Mouse (Mus musculus) liver, embryonic 11.5 days (tissue): ENCODE measurements around the gene Vsir. TPM values are rescaled to one million over a fixed set of nuclear protein-coding genes. Genes with fewer than 3 reads are reported as not detected.

Experiments used
- ATAC-seq: fragments of 200-750 bp; cut with Nextera tagmentation; replicated peaks from 2 replicates; pipeline ENCODE4 v1.8.0; 2017; ENCODE audit warnings: moderate number of reproducible peaks, mild to moderate bottlenecking, moderate TSS enrichment, moderate library complexity; ENCODE audit not compliant: low FRiP score
- DNase-seq: peaks from one replicate; pipeline ENCODE4 v3.0.0-alpha.2; 2017; ENCODE audit warnings: low spot score
- H3K27ac ChIP-seq: fragments of 300-500 bp; sonication (generic); 2 replicates; pipeline ENCODE4 v1.5.1; 2014; ENCODE audit warnings: mild to moderate bottlenecking, low read depth, low read length, control low read depth
- H3K27me3 ChIP-seq: fragments of 300-500 bp; sonication (generic); replicated peaks from 2 replicates; pipeline ENCODE4 v1.6.1; 2014; ENCODE audit warnings: low read length, mixed read lengths; ENCODE audit not compliant: control insufficient read depth, insufficient read depth
- H3K36me3 ChIP-seq: fragments of 300-500 bp; sonication (generic); 2 replicates; pipeline ENCODE4 v1.6.1; 2014; ENCODE audit warnings: mild to moderate bottlenecking, low read length, moderate library complexity, mixed read lengths; ENCODE audit not compliant: control insufficient read depth, insufficient read depth
- H3K4me1 ChIP-seq: fragments of 300-500 bp; sonication (generic); replicated peaks from 2 replicates; pipeline ENCODE4 v1.6.1; 2014; ENCODE audit warnings: low read length, mixed read lengths; ENCODE audit not compliant: control insufficient read depth, insufficient read depth
- H3K4me2 ChIP-seq: fragments of 300-500 bp; sonication (generic); 2 replicates; pipeline ENCODE4 v1.6.1; 2014; ENCODE audit warnings: mild to moderate bottlenecking, control low read depth, moderate library complexity
- H3K4me3 ChIP-seq: fragments of 300-500 bp; sonication (generic); 2 replicates; pipeline ENCODE4 v1.5.1; 2014; ENCODE audit warnings: low read depth, low read length, control low read depth
- H3K9ac ChIP-seq: fragments of 300-500 bp; sonication (generic); 2 replicates; pipeline ENCODE4 v1.6.1; 2014; ENCODE audit warnings: low read depth, low read length, control low read depth
- H3K9me3 ChIP-seq: fragments of 300-500 bp; sonication (generic); 2 replicates; pipeline ENCODE4 v1.6.1; 2016; ENCODE audit warnings: low read length, inconsistent platforms, mixed read lengths; ENCODE audit not compliant: control insufficient read depth
- WGBS: fragments of 180-500 bp; shearing (Covaris S2); extraction: QIAGEN DNeasy Blood & Tissue Kit; methylation state at CpG from one replicate; pipeline ENCODE4 v1.1.7; 2014; 5-methylcytosine and 5-hydroxymethylcytosine counted together
- polyA plus RNA-seq: library from polyadenylated mRNA; unstranded; fragments of >200 nt; fragmentation: Nextera tagmentation; extraction: Ambion mirVana; gene quantifications from 2 replicates; pipeline ENCODE4 v1.2.1, GENCODE M21; 2014

The Vsir gene
- polyA plus RNA-seq, 1 experiment from 2014 or later, result 5.4 TPM

DNA sequence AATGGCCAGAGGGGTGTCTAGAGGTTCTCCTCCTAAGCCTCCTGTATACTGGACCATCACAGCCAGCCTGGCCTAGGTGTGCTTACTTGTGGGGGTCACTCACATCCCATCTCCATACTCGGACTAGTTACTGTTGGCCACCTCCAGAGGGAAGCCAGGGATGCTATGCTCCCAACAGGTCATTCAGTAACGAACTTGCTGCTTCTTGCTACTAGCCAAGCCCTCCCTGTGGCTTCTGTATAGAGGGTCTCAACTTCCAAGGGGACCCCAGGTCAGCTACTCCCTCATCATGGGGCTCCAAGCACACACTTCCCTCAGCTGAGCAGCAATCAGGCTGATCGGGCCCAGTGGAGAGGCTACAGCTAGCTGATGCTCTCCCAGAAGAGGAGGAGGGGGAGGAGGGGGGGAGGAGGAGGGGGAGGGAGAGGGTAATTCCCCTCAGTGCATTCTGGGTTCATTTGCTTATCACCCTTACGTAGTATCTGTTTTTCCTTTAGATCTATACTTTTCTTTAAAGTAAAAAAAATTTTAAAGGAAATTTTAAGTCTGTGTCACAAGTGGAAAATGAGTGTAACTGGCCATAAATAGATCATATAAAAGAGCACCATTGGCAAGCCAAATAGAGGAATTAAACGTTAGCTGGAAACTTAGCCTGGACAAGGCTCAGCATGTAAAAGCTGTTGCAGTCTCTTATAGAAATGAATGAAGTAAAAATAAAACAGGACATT lies 3.6 kb downstream of the Vsir start:
- DNase-seq, result no peak
- no peak for ATAC-seq
- Histone ChIP-seq H3K9ac (no peak overlapping the region), H3K36me3 (no peaks in the 10 kb centered on the region), H3K4me1 (peaks cover 60% of the 10 kb centered on the region), H3K9me3 (no peaks in the 10 kb centered on the region), H3K27ac (no peak overlapping the region), H3K4me2 (peak overlapping the region; percentile 55), H3K27me3 (no peaks in the 10 kb centered on the region; the same call in 1 of the 2 replicates), H3K4me3 (peak overlapping the region; percentile 40)
- WGBS, result 38% methylated on average over 5 of the region's 5 CpGs

- 32% methylated on average over 3 of the region's 3 CpGs for WGBS
- Histone ChIP-seq H3K4me1 (peaks cover 60% of the 10 kb centered on the region), H3K36me3 (no peaks in the 10 kb centered on the region), H3K4me2 (peak overlapping the region; percentile 55), H3K27ac (peak overlapping the region; percentile 63; the same call in 1 of the 2 replicates), H3K4me3 (peak overlapping the region; percentile 40), H3K27me3 (no peaks in the 10 kb centered on the region; the same call in 1 of the 2 replicates), H3K9ac (no peak overlapping the region), H3K9me3 (no peaks in the 10 kb centered on the region)
- DNase-seq, result peak; percentile 79
- ATAC-seq, result no peak
Observed at GRCm38 (mm10) chr10:60350805-60351167, 4.1 kb downstream of the Vsir start.

GRCm38 (mm10) chr10:60351248-60351647 lies 4.6 kb downstream of the Vsir start:
- DNase-seq (no peak), ATAC-seq (no peak)
- Histone ChIP-seq H3K27ac (peak overlapping the region; percentile 63; the same call in 1 of the 2 replicates), H3K4me1 (peaks cover 55% of the 10 kb centered on the region), H3K4me2 (0 out of 2 replicates have a peak overlapping the region, but pooled peaks have one; percentile 29), H3K9ac (no peak overlapping the region), H3K4me3 (no peak overlapping the region; the same call in 1 of the 2 replicates), H3K36me3 (no peaks in the 10 kb centered on the region), H3K9me3 (no peaks in the 10 kb centered on the region), H3K27me3 (no peaks in the 10 kb centered on the region; the same call in 1 of the 2 replicates)
- WGBS, result 31% methylated on average over 3 of the region's 3 CpGs

DNA sequence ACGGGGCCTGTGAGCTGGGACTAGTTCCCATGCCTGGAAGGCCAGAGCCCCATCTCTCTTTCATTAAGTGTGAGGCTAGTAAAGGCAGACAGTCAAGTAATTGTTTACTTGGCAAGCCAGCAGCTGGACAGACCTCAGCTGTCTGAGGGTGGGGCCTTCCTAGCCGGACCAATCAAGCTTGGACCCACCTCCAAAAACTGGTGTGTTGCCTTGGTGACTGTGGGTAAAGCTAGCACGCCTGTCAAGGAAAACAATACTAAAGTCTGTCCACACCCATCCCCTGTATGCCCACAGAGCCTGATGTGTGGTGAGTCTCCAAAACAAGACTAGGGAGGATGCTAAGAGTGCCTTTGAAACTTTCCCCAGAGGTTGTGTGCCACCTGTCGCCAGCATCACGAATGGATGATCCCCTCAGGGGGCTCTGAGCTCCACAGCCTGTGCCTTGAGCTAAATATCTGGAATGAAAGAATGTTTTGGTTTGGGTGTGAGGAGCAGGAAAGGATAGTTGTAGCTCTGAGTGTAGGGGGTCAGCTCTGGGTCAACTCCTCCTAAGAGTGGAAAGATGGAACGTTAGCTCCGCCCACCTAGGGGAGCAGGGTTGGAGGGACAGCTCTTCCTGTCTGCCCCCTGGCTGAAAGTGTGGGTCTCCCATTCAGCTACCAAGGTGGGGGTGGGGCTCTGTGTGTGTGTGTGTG lies 5.3 kb downstream of the Vsir start:
- H3K4me1 ChIP-seq, result peaks cover 50% of the 10 kb centered on the region
- no peak overlapping the region for H3K4me3 ChIP-seq
- 0 out of 2 replicates have a peak overlapping the region, but pooled peaks have one; percentile 9 for H3K4me2 ChIP-seq
- ATAC-seq, result no peak
- WGBS, result 44% methylated on average over 7 of the region's 7 CpGs
- no peak for DNase-seq
- H3K27ac ChIP-seq, result peak overlapping the region; percentile 63; the same call in 1 of the 2 replicates
- no peaks in the 10 kb centered on the region for H3K36me3 ChIP-seq
- no peaks in the 10 kb centered on the region for H3K9me3 ChIP-seq
- no peak overlapping the region for H3K9ac ChIP-seq
- H3K27me3 ChIP-seq, result no peaks in the 10 kb centered on the region; the same call in 1 of the 2 replicates

- no peak overlapping the region for H3K4me2 ChIP-seq
- no peak overlapping the region for H3K4me3 ChIP-seq
- H3K4me1 ChIP-seq, result peaks cover 35% of the 10 kb centered on the region
- ATAC-seq (no peak), DNase-seq (no peak)
- WGBS, result 59% methylated on average over 5 of the region's 5 CpGs
- no peaks in the 10 kb centered on the region for H3K9me3 ChIP-seq
- no peak overlapping the region for H3K27ac ChIP-seq
- H3K9ac ChIP-seq, result no peak overlapping the region
- no peaks in the 10 kb centered on the region for H3K36me3 ChIP-seq
- H3K27me3 ChIP-seq, result no peaks in the 10 kb centered on the region
Observed at GRCm38 (mm10) chr10:60353241-60354002, 6.8 kb downstream of the Vsir start.

GRCm38 (mm10) chr10:60354003-60354325 lies 7.3 kb downstream of the Vsir start:
- ATAC-seq, result no peak
- WGBS, result 85% methylated on average over 4 of the region's 4 CpGs
- H3K27ac ChIP-seq, result no peak overlapping the region

GRCm38 (mm10) chr10:60354881-60355677 lies 8.4 kb downstream of the Vsir start:
- Histone ChIP-seq H3K4me1 (peaks cover 19% of the 10 kb centered on the region), H3K4me3 (no peak overlapping the region), H3K36me3 (no peaks in the 10 kb centered on the region), H3K4me2 (no peak overlapping the region), H3K9me3 (no peaks in the 10 kb centered on the region), H3K9ac (no peak overlapping the region), H3K27ac (no peak overlapping the region), H3K27me3 (no peaks in the 10 kb centered on the region)
- ATAC-seq, result no peak
- no peak for DNase-seq
- 70% methylated on average over 11 of the region's 11 CpGs for WGBS

More at GRCm38 (mm10) chr10:60354003-60354325, 7.3 kb downstream of the Vsir start:
- peaks cover 29% of the 10 kb centered on the region for H3K4me1 ChIP-seq
- no peak for DNase-seq
- no peaks in the 10 kb centered on the region for H3K9me3 ChIP-seq
- no peak overlapping the region for H3K9ac ChIP-seq
- no peaks in the 10 kb centered on the region for H3K27me3 ChIP-seq
- no peak overlapping the region for H3K4me2 ChIP-seq
- H3K4me3 ChIP-seq, result no peak overlapping the region
- no peaks in the 10 kb centered on the region for H3K36me3 ChIP-seq

DNA sequence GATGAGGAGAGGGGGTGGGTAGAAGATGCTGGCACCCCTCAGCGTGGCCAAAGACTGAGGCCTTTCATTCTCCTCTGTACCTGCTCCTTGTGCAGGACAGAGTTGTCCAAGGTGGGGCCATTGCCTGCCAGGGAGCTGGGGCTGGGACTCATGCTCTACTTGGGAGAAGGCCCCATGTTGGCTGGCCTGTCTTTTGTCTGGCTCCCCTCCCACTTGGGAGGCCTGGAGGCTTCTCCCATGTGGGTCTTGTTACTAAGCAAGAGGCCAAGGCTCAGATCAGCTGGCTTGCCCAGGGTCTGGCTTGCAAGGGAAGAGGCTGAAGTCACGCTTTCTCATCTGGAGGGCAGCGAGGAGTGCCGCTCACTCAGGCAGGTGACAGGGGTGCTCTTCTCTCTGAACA lies 10.8 kb downstream of the Vsir start:
- no peak overlapping the region for H3K27ac ChIP-seq
- WGBS, result 82% methylated on average over 4 of the region's 4 CpGs
- no peak for ATAC-seq
- H3K4me3 ChIP-seq, result no peak overlapping the region
- no peaks in the 10 kb centered on the region for H3K27me3 ChIP-seq
- H3K4me1 ChIP-seq, result peaks cover 4% of the 10 kb centered on the region
- H3K9ac ChIP-seq, result no peak overlapping the region
- H3K9me3 ChIP-seq, result no peaks in the 10 kb centered on the region
- no peaks in the 10 kb centered on the region for H3K36me3 ChIP-seq
- H3K4me2 ChIP-seq, result no peak overlapping the region
- DNase-seq, result no peak
